Mouse (Mus musculus) left cerebral cortex, postnatal 36 days (tissue): ENCODE results near the gene Grm2. TPM values are rescaled to one million over a fixed set of nuclear protein-coding genes. Genes with fewer than 3 reads are reported as not detected.

Source experiments
- total RNA-seq, 2 experiments: library from RNA; stranded (reverse); gene quantifications; 2 replicates each; pipeline ENCODE4 v1.2.3; 2021

Gene Grm2
- total RNA-seq, 2 experiments from 2014 or later = 53.5 to 72.7 TPM

Other genes with a start within 250 kb of the Grm2 start
- 100 to 1,000 TPM; 278 to 331 TPM for gene Rpl29, start 226.6 kb downstream of the Grm2 start, total RNA-seq
- gene Acy1, start 217.8 kb downstream of the Grm2 start, total RNA-seq = 10 to 100 TPM; 15.4 to 16.0 TPM
- 10 to 100 TPM in 1 of 2 experiments, 1 to 10 TPM in 1; 8.8 to 11.4 TPM for gene Abhd14b, start 208.6 kb downstream of the Grm2 start, total RNA-seq
- gene Abhd14a, start 208.4 kb downstream of the Grm2 start, total RNA-seq = 10 to 100 TPM; 36.8 to 38.3 TPM
- 100 to 1,000 TPM; 181 to 197 TPM for gene Pcbp4, start 202.8 kb downstream of the Grm2 start, total RNA-seq
- 10 to 100 TPM in 1 of 2 experiments, 1 to 10 TPM in 1; 7.8 to 13.7 TPM for gene Gpr62, start 190.1 kb downstream of the Grm2 start, total RNA-seq
- 10 to 100 TPM; 28.4 to 31.2 TPM for gene Rrp9, start 180.1 kb downstream of the Grm2 start, total RNA-seq
- gene Parp3, start 179.1 kb downstream of the Grm2 start, total RNA-seq = 1 to 10 TPM; 4.0 to 5.2 TPM
- not detected for gene Iqcf1, start 156.1 kb downstream of the Grm2 start, total RNA-seq
- under 1 TPM in 1 of 2 experiments, not detected in 1; 0.82 TPM for gene Iqcf5, start 141.5 kb downstream of the Grm2 start, total RNA-seq
- not detected for gene Iqcf3, start 94.5 kb downstream of the Grm2 start, total RNA-seq
- gene Iqcf4, start 85.1 kb downstream of the Grm2 start, total RNA-seq = not detected
- not detected for gene Iqcf6, start 29.5 kb downstream of the Grm2 start, total RNA-seq
- 100 to 1,000 TPM; 104 to 109 TPM for gene Tex264, start 29.8 kb upstream of the Grm2 start, total RNA-seq
- 10 to 100 TPM; 14.7 to 18.0 TPM for gene Rad54l2, start 133.1 kb upstream of the Grm2 start, total RNA-seq
- gene Dcaf1, start 165.8 kb upstream of the Grm2 start, total RNA-seq = 10 to 100 TPM; 31.0 to 33.5 TPM
- gene Rbm15b, start 231.3 kb upstream of the Grm2 start, total RNA-seq = 10 to 100 TPM; 50.1 to 61.8 TPM
- 100 to 1,000 TPM; 113 to 135 TPM for gene Manf, start 235.9 kb upstream of the Grm2 start, total RNA-seq